Mouse (Mus musculus) frontal cortex, postnatal 36 days (tissue): ENCODE measurements at regions not wholly inside any gene's neighbourhood (a gene's known extent, or its start where the extent isn't known, plus 50 kb on each side); places are given as distances from the start of the nearest gene placed in this dataset.

Source experiments
- DNase-seq, 2 experiments: peaks; one replicate each; pipeline ENCODE4 v3.0.0; 2022; ENCODE audit warnings: low spot score in 2 of 2

DNA sequence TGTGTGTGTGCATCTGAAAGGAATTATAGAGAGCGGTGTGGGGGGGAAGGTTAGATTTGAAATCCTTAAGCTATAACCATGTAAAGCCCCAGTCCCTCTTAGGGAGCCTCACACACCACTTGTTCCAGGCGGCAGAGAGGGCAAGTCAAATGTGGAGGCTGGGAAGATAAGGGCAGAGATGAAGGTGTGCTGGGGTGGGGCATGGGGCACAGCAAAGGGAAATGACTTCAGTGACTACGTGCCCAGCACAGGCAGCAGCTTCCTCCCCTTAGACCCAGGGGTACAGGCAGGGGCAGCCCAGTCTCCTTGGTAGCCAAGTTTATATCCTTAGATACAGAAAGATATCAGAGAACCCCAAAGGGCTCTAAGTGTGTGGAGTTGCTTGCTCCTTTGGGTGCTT lies 161.8 kb upstream of the 4930535I16Rik start:
- DNase-seq, result no peak

DNA sequence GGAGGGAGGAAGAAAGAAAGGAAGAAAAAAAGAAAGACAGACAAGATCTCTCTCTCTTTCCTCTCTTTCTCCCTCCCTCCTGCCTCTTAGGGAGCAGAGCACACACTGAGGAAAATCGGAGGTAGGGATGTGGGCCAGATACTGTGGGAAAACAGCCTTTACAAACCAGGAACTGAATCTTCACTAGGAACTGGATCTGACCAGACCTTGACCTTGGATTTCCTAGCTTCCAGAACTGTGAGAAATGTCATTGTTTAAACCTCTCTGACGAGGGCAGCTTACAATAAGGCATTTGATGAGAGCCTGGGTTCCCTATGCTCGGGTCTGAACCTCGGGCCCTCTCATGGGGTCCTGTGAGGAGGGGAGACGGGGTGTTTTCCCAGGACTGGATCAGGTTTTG lies 157.7 kb upstream of the 4930535I16Rik start:
- DNase-seq, result no peak

DNA sequence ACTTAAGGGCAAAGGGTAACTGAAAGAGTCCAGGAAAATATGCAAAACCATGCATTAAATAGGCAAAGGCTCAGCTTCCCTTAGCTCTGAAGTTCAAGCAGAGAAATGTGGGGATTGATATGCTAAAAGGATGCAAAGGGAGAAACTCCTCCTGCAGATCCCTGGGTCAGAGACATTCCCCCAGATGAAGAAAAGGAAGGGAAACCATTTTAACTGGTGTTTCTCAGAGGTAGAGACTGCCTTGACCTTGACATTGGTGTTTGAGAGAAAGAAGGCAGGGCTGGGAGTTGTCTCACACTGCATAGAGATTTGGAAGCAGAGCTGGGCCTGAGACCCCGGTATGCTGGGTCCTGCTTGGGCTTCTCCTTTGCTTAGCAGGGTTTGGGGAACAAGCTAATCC lies 155.8 kb upstream of the 4930535I16Rik start:
- DNase-seq, result no peak

DNA sequence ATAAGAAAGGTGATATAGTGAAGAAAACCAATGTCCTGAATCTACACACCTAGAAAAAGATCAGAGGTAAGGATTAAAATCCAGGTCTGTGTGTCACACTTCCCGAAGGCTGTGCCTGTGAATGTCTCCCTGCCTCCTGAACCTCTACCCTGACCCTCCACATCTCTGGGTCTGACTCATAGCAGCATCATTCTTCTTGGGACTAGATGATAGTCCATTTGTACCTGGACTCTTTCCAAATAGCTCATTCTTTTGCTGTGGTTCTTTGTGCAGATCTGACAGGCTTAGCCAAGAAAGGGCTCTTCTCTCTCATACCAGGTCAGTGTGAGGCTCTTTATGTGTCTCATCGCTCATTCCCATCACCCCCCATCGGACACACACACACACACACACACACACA lies 146.8 kb upstream of the 4930535I16Rik start:
- no peak for DNase-seq

DNA sequence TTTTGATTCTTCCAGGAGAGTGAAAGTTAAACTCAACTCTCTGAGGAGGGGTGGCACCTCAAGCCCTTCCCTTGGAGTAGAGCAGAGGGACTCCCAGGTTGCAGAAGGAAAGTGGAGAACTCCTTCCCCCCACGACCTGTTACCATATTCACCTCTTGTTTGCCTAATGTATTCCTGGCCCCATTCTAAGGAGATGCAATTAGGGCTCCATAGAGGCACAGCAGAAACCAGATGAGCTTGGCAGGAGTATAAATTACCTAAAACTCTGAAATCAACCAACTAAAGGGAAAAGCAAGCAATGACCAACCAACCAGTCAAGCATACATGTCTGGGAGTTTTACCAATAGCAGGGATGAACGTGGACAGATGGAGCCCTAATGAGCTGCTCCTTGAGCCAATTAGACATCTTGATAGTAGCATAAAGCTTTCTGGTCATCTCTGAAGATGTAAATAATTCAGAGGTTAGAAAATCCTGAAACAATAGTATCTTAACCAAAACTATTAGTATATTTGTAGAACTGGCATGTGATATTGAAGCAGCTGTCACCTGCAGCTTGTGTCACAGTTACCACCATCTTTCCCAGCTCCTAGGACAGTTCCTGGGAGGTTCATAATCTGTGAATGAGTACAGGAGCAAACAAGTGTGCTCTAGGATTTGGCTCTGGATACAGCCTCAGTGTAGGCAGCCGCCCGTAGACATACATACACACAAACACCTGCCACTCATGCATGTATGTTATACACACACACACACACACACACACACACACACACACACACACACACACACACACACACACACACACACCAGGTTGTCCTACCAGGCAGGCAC lies 145.7 kb upstream of the 4930535I16Rik start:
- DNase-seq, result no peak

DNA sequence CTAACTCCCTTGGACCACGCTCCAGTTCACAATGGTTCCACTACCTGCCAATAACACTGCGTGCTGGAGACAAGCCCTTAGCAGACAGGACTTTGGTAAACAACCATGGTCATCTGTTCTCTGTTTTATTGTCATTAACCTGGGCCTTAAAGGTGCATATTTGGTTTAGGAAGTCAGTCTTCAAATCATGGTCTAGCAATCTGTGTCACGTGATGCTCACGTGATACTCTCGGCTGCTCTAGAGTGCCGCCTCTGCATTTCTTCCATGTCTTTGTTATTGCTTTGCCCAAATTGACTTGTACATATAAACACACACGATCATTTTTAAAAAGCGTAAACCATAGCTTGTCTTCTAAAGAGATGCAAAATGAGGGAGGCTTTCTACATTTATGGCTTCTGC lies 139.8 kb upstream of the 4930535I16Rik start:
- no peak for DNase-seq

DNA sequence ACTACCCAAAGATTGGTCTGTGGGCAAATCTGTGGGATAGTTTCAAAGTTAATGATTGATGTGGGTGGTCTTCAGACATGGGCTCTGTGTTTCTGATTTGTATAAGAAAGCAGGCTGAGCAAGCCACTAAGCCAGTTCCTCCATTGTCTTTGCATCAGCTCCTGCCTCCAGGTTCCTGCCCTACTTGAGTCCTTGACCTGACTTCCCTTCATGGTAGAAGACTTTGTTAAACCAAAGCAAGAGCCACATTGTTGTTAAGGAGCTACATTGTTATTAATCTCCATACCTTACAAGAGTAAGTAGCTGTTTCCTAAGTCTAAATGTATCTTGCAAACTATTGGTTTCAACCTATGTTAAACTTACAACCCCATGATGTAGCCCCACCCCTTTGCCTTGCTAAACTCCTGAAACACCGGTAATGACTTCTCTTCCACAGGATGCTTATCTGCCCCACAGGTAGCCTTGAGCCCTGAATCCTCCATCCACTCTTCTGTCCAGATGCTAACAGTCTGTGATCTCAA lies 136.5 kb upstream of the 4930535I16Rik start:
- DNase-seq, result no peak

DNA sequence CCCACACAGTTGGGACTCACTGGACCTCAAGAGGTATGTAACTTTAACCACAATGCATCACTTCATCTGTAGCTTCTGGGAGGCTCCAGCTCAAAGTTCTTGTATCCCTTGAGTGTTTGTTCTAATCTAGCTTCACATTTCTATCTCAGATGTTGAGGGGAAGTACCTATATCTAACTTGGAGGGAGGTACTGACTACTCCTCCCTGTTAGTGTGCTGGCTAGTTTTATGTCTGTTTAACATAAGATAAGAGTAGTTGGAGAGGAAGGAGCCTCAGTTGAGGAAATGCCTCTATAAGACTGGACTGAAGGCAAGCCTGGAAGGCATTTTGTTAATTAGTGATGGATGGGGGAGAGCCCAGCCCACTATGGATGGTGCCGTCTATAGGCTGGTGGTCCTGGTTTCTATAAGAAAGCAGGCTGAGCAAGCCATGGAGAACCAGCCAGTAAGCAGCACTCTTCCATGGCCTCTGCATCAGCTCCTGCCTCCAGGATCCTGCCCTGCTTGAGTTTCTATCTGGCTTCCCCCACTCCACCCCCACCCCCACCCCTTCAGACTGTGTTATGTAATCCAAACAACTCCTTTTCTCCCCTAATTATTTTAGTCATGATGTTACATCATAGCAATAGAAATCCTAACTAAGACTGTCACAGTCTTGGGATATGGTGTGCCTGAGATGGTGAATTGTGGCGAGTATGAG lies 135.7 kb upstream of the 4930535I16Rik start:
- no peak for DNase-seq

DNA sequence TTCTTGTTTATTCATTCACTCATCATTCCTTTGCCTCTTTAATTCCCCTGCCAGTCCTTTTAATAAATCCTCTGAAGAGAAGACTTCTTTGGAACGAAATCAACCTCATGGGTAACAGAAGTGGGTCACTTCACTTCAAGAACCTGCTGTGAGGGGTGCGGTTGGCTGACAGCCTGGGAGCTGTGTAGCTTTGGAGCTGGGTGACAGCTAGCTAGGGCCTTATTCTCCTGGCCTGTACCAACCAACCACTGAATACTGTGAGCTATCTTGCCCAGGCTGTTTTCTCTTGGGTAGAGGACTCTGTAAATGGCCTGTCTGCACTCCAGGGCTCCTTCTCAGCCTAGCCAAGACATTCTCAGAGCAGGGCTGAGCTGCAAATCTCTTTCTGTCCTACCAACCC lies 134.6 kb upstream of the 4930535I16Rik start:
- peak in 1 of 2 experiments; percentile 22 for DNase-seq

DNA sequence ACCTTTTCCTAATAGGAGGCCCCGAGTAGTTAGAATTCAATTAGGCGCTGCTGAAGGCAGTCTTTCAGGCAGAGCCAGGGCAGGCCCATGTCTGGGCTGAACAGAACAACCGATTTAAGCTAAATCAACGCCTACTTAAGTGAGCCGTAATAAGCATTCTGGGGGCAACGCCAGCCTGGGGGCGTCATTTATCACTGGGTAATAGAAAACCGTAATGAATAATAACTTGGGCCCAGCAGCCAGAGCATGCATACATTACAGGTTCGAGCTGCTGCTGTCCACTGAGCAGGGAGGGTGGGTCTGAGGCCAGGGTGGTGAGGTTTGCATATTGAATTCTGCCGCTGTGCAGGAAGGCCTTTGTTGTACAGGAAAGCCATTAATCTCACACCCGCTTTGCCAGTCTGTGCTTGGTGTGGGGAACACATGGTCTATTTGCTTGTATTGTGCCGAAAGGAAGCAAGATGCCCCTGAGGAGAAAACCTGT lies 130.6 kb upstream of the 4930535I16Rik start:
- peak in 1 of 2 experiments; percentile 1 for DNase-seq

DNA sequence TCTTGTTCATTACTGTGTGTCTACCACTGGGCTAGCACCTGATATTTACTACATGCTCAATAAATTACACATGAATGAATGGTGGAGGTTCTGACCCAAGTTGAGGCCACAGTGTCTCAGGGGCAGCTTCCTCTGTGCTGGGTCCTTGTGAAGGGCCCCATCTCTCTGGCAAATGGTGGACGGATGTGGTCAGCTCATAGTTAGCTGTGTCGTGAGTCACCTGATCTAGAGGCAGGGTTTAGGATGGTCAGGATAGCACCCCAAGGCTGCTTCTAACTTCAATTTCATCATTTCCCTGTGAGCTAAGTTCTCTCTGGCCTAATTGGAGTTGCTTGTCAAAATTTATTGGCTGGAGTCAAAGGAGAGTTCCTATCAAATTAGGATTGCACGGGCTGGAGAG lies 130.1 kb upstream of the 4930535I16Rik start:
- DNase-seq, result no peak

DNA sequence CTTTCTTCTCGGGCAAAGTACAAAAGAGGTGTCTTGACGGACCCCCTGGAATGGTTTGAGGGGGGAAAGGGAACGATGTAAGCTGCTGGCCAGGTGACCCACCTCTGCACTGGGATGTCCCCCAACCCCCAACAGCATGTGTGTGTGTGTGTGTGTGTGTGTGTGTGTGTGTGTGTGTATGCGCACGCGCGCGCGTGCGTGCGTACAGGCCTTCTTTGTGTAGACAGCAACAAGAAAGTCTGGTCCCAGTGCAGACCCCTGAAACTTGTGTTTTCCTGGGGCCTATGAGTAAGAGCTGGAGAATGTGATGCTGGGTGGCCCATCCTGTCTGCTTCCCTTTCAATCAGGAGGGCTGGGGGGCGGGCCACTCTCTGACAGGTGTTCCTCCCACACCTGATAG lies 118.7 kb upstream of the 4930535I16Rik start:
- no peak for DNase-seq

DNA sequence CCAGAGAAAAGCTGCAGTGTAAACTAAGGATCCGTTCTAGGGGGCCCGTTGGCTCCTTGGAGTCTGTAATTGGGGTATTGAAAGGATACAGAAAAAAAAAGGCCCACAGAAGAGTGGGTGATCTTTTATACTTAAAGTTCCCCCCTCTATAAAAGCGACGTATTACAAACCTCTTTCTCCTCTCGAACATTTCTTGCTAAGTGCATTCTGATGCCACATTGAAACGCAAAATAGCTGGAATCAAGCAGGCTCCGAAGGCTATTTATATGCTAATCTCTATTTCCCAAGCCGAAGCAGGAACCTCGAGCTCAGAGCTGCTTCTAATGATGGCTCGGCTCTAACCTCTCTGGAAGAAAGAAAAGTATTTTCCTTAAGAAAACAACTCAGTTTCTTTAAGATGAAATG lies 117.8 kb upstream of the 4930535I16Rik start:
- DNase-seq, result no peak

DNA sequence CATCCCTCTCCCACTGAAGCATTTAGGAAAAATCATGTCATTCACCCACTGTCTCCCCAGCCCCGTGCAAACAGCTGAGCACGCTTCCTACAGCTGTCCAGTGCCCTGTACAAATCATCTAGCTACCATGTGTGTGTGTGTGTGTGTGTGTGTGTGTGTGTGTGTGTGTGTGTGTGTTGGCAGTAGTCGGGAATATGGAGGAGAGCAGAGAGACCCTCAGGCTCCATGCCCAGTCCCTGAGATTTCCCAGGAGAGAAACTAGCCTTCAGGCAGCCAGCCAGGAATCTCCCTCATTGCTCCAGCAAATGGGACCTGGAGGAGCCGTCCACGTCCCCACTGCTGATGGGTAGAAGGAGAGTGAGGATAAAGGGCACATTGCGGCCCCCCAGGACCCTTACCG lies 117.4 kb upstream of the 4930535I16Rik start:
- DNase-seq, result peak in 1 of 2 experiments; percentile 17

DNA sequence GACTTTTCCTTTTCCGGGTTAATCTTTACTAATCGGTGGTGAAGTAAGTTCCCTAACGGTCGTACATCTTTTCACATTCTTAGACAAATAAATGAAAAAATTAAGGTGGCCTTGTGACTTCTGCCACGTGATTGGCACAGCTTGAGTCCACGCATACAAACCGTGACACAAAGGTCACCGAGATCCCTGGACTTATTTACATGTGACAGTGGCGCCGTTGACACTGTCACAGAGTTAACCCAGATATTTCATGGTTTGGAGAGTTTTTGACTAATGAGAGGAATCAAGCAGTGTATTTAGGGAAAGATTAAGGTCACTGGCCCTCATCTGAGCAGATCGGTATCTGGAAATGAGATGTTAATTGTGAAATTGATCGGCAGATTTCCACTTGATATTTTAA lies 110.2 kb upstream of the 4930535I16Rik start:
- DNase-seq, result no peak

DNA sequence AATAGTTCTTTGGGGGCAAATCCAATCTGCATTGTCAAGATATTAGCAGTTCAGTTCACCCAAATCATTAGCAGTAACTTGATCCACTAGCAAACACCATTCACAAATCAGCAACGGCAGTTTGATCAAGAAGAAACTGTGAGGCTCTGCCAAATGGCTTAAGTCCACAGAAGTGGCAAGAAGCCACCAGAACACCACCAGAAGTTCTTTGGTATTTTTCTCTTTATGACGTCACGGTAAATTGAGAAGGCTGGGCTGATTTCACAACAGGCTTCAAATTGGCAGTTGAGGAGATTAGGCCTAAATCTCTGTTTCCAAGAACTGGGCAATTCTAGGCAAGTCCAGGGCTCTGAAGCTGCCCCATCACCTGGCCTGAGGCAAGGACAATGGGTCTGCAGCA lies 98.6 kb upstream of the 4930535I16Rik start:
- no peak for DNase-seq

DNA sequence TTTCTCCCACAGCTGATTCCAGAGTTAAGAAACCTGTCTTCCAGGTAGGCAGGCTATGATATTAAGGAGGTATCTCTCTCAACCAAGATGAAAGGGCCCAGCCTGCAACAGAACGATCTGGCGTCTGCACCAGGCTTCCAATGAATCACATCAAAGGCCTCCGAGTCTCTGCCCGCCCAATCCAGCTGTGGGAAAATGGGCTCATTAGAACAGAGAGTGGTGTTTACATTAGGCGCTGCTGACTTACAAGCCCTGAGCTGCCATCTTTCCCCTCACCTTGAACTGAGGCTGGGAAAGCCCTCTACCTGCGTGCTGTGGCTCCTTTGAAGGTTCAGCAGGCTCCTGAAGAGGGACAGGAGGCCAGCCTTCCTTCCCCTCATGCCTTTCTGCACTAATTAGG lies 97.5 kb upstream of the 4930535I16Rik start:
- no peak for DNase-seq

DNA sequence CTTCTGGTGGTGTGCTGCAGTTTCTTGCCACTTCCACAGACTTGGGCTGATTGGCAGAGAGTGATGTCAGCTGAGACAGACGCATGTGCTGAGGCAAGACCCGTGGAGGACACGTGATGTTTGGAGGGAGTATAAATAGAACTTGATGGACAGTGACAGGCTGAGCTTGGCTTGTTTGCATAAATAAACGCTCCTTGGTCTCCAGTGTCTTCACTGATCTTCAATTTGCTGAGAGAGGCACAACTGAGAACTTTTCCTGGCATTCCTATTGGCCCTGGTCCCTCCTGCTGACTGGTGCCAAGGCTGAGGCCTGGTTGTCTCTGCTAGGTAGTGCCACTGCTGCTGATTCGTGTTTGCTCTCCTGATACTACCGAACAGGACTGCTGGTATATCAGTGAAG lies 94.6 kb upstream of the 4930535I16Rik start:
- DNase-seq, result no peak

DNA sequence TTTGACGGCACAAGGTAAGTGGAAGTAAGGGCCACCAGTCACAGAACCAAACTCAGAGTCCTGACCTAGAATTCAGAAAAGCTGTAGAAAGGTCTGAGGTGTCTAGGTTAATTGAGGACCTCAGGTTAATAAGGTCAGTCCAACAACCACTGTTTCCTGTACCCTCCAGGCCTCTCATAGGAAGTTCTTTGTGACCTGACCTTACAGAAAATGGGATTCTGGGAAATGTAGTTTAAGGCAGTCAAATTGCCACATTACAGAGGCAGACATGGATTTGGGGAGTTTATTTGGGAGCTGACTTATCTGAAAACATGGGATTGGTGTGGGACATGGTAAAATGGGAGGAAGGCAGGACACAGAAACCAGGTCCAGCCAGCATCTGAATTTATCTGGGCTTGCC lies 90.9 kb upstream of the 4930535I16Rik start:
- no peak for DNase-seq

DNA sequence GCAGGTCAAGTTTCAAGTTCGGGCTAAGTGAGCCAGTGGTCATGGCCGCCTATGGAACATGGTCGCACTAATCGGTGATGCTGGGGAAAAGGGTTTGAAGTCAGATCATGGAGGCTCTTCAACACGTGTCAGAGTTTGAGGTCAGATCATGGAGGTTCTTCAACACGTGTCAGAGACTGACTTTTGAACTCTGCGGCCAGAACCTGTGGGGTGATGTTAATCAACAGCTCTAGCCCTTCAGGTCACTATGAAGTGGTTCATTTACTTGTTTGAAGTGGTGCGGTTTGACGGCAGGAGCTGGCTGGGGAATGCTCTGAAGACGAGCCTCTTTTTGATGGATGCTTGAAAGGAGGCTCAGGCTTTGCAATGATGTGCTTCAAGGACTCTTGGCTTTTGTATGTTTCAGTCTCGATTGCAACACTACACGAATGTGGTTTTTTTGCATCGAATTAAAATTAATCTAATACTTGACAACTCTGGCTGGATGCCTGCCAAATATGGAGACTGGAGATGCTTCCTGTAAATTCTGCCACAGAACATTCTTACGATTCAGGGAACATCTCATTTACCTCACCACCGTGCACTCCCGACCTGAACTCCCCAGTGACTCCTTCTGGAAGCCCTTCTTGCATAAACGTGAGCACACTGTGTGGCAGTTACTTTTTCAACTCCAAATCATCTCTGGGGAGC lies 87.9 kb upstream of the 4930535I16Rik start:
- DNase-seq, result no peak

DNA sequence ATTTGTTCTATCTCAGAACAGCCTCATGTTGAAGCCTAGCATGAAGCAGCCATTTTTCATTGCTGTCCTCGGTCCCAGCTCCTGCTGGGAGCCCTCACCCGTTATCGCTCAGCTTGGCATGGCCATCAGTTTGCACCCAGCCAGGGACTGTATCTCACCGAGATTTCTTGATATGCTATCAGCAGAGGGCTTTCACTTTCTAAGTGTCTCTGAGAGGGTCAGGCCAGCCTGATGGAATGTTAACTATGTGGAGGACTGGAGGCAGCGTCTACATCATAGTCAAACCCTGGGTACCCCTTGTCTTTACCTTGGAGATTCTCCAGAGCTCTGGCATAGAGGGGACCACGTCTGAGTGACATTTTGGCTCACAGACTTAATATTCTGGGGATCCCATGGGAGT lies 84.9 kb upstream of the 4930535I16Rik start:
- DNase-seq, result no peak

DNA sequence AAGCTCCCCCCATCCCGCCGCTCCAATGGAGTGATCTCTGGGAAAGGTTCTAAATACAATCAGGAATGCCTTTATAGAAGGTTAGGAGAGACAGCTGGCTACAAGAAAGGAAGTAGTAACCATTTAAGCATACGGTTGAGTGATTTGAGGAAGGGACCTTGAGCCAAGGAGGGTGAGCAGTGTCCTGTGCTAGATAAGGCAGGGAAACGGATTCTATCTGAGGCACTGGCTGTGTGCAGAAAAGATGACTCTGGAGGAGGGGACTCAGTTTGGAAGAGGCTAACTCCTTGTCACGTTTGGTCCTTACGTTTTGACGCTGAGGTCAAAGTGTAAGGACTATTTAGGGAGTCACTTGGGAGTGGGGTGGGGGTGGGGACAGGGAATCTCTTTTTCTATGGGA lies 84.3 kb upstream of the 4930535I16Rik start:
- DNase-seq, result no peak
